Mouse (Mus musculus) testis, adult 2 months (tissue): ENCODE data around the gene Dnah17. TPM values are rescaled to one million over a fixed set of nuclear protein-coding genes. Genes with fewer than 3 reads are reported as not detected.

Source experiments
- H3K27ac ChIP-seq: fragments of 200-500 bp; 2 replicates; pipeline ENCODE4 v1.5.1; 2012; ENCODE audit warnings: low read depth, low read length; ENCODE audit not compliant: control insufficient read depth, insufficient read depth
- H3K27me3 ChIP-seq: fragments of 200-500 bp; 2 replicates; pipeline ENCODE4 v1.6.1; 2012; ENCODE audit warnings: mild to moderate bottlenecking, low read length, moderate library complexity; ENCODE audit not compliant: control insufficient read depth, insufficient read depth
- H3K36me3 ChIP-seq: fragments of 200-500 bp; 2 replicates; pipeline ENCODE4 v1.6.1; 2012; ENCODE audit warnings: mild to moderate bottlenecking, low read length; ENCODE audit not compliant: control insufficient read depth, insufficient read depth
- H3K4me1 ChIP-seq: fragments of 200-500 bp; 2 replicates; pipeline ENCODE4 v1.6.1; 2012; ENCODE audit warnings: low read length; ENCODE audit not compliant: control insufficient read depth, insufficient read depth
- H3K4me3 ChIP-seq: fragments of 200-500 bp; 2 replicates; pipeline ENCODE4 v1.5.1; 2012; ENCODE audit warnings: low read depth, mild to moderate bottlenecking, low read length, moderate library complexity, mixed read lengths; ENCODE audit not compliant: control insufficient read depth
- CTCF ChIP-seq: fragments of 200-500 bp; IDR thresholded peaks from 2 replicates; pipeline ENCODE4 v1.5.1; 2012; ENCODE audit warnings: low read depth, mild to moderate bottlenecking, inconsistent platforms, low read length, moderate library complexity; ENCODE audit not compliant: control insufficient read depth, insufficient read depth, insufficient replicate concordance
- POLR2A ChIP-seq: fragments of 200-500 bp; IDR thresholded peaks from 2 replicates; pipeline ENCODE4 v1.6.1; 2012; ENCODE audit warnings: low read depth, mild to moderate bottlenecking, inconsistent platforms, low read length, moderate library complexity; ENCODE audit not compliant: control insufficient read depth
- polyA plus RNA-seq: library from polyadenylated mRNA; depleted of rRNA; stranded (reverse); fragments of >200 nt; gene quantifications from 2 replicates; pipeline ENCODE4 v1.2.3, GENCODE M21; 2012

Gene Dnah17
- polyA plus RNA-seq, 1 experiment: 35.8 TPM

DNA sequence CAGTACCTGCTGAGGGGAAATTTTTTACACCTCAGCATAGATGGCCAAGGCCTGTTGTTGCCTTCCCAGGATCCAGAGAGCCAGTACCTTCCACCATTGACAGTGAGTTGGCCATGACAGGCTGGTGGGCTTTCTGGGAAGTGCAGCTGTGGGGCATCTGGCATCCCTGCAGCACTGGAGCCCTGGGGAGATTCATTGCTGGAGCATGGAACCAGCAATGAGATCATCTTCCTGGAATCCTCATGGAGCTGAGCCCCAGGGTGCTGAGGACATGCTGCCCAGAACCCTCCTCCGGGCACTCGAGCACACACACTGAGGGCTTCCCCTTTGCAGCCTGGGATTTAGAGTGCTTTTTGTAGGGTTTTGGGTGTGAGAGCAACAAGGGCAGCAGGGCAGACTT, 135.2 kb downstream of the Dnah17 start:
- peaks cover 2% of the 10 kb centered on the region; the same call in 1 of the 2 replicates for H3K36me3 ChIP-seq
- no peak overlapping the region for H3K4me3 ChIP-seq
- TF ChIP-seq CTCF (no peak), POLR2A (no peak)
- H3K27ac ChIP-seq: no peak overlapping the region
- H3K4me1 ChIP-seq: peaks cover 8% of the 10 kb centered on the region
- H3K27me3 ChIP-seq: no peaks in the 10 kb centered on the region

DNA sequence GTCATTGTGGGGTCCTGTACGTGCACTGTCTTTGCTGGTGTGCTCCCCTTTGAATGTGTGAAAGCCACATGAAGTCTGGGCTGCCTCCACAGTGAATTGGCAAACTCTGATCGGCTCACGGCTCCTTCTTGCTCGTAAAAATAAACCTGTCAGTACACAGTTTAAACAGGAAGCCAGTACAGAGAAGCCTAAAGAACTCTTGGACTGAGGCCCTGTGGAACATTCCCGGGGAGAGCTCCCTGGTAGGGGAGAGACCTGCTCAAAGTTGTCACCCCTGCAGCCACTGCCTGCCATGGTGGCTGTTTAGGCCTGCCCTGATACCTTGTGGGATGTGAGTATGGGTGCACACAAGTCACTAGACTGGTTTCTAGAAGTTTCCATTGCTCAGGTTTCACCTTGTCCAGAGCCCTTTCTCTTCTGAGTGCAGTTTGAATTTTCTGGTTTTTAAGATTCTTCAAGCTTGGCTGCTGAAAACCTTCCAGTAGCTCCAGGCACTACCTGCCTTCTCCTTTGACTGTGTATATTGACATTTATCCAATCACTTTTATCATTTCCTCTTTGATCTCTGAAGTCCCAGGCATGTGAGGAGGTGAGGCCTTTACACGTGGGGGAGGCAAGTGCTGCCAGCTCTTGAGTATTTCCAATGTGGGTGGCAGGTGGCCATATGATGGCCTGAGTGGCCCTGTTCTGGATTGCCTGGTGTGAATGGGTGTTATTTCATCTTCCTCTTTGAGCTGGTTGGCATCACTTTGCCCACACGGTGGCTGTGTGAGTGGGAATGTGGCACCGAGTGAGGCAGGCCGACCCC, 136.0 kb downstream of the Dnah17 start:
- Histone ChIP-seq H3K4me3 (no peak overlapping the region), H3K27me3 (no peaks in the 10 kb centered on the region), H3K27ac (no peak overlapping the region), H3K4me1 (peaks cover 8% of the 10 kb centered on the region), H3K36me3 (peaks cover 2% of the 10 kb centered on the region; the same call in 1 of the 2 replicates)
- no peak for TF ChIP-seq CTCF
- no peak for TF ChIP-seq POLR2A

DNA sequence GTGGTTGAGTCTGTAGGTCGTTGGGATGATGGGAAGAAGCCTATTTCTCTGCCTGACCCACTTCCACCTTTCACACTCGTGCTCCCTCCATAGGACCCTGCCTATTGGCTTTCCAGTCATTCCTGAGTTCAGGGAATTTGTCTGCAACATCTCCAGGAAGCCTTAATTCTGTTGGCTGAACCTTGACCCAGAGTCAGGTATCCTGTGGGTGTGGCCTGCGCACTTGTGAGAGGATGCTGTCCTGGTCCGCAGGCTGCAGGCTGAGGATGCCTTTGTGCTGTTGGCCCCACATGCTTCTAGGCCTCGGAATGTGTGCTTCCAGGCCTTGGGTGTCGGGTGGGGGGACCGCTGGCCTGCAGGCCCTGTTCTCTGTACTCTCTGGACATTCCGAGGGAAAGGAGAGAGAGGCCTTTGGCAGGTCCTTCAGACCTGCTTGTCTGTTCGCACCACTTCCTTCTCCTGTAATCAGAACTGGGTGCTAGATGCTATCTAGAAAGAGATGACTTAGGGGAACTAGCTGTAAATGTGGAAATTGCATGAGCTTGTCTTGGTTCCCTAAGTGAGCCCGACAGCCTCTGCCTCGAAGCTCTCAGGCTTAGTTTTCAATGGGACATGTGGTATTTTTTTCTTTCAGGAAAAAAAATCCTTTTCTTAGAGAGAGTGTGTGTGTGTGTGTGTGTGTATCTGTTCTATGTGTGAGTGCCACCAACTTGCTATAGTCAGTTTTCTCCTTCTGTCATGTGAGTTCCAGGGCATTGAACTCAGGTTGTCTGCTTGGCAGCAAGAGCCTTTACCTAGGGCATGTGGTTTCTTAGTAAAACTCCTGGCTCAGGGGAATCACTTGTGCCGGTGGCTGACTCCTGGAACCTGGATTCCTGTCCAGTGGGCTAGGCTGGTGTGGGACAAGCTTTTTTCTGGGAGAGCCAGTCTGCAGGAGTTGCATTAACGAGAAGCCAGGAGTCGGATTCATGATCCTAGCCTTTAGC, 137.0 kb downstream of the Dnah17 start:
- no peaks in the 10 kb centered on the region for H3K27me3 ChIP-seq
- H3K27ac ChIP-seq: no peak overlapping the region
- peaks cover 8% of the 10 kb centered on the region for H3K4me1 ChIP-seq
- H3K36me3 ChIP-seq: peaks cover 2% of the 10 kb centered on the region; the same call in 1 of the 2 replicates
- TF ChIP-seq POLR2A (no peak), CTCF (no peak)
- no peak overlapping the region for H3K4me3 ChIP-seq

DNA sequence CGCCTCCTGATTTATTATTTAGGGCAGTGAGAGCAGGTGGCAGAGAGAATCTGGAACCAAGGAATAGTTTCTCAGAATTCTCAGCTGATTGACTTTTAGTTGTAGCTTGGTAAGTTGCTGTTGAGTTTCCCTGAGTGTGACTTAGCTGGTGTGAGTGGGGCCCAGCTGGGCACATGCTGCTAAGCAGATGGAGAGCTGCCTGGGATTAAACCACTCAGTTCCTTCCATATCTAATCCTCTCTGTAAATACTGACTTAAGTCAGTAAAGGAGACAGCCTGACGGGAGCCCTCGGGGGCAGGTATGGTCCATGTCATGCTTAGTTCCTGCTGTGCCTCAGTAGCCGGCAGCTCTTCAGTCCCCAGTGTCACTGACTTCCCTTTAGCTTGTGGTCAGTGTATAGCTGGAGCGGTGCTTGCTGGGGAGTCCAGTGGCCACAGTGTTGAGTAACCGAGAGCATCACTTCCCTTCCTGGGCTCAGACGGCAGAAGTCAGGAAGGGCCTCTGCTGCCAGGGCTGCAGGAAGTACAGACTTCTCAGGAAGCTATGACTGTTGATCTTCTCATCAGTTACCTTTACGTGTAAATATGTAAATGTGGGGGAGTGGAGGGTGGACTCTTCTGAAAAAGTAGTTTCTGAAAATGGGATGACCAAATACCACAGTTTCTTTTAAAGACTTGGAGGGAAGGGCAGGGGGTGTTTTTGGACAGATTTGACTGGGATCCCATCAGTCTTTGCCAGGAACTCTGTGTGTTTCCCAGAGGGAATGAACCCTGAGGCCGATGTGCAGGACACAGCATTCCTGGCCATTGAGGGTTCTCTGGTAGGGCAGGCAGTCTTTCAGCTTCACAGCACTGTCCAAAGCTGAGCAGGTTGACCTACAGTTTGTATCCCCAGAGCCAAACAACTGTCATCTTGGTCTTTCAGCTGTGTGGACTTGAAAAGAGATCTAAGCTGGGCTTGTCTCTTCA, 138.6 kb downstream of the Dnah17 start:
- Histone ChIP-seq H3K27me3 (no peaks in the 10 kb centered on the region), H3K4me1 (peaks cover 12% of the 10 kb centered on the region), H3K4me3 (no peak overlapping the region), H3K27ac (no peak overlapping the region), H3K36me3 (no peaks in the 10 kb centered on the region)
- TF ChIP-seq POLR2A (no peak), CTCF (no peak)

DNA sequence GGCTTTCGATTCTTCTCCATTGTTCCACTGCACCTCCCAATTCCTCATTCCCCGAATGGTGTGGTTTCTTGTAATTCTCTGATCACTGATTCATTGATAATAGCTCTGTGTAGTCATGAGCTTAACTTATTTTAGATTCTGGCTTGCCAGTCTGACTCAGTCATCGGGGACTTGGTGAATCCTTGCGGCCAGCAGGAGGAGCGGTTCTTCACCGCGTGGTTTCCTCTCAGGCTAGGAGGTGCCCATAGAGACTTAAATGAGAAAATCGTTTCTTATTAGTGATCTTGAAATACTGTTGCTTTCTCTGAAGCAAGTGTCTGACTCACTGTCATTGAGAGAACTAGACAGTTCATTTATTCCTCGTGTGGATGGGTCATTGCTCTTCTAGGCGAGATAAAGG, 140.5 kb downstream of the Dnah17 start:
- Histone ChIP-seq H3K27ac (no peak overlapping the region), H3K4me1 (peaks cover 18% of the 10 kb centered on the region), H3K36me3 (no peaks in the 10 kb centered on the region), H3K27me3 (no peaks in the 10 kb centered on the region), H3K4me3 (no peak overlapping the region)
- TF ChIP-seq POLR2A: no peak
- no peak; the same call in 1 of the 2 replicates for TF ChIP-seq CTCF

DNA sequence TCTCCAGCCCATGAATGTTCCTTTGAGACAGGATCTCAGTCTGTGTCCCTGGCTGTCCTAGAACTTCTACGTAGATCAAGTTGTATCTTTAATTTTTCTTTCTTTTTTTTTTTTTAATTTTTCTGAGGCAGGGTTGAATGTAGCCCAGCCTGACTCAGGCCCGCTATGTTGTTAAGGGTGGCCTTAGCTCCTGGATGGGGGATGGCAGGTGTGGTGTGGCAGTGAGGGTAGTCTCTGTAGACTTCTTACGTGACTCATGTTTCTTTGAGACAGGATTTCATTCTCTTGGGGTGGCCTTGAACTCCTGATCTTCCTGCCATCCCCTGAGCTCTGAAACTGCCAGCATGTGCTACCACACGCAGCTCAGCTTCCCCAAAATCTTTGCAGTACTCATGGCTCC, 141.2 kb downstream of the Dnah17 start:
- Histone ChIP-seq H3K4me1 (peaks cover 18% of the 10 kb centered on the region), H3K4me3 (no peak overlapping the region), H3K27me3 (no peaks in the 10 kb centered on the region)

More for the DNA sequence above, 141.2 kb downstream of the Dnah17 start:
- H3K27ac ChIP-seq: no peak overlapping the region
- TF ChIP-seq CTCF (no peak), POLR2A (no peak)
- H3K36me3 ChIP-seq: no peaks in the 10 kb centered on the region
